Mouse (Mus musculus): Measurements from ENCODE around the gene Hamp. TPM values are rescaled to one million over a fixed set of nuclear protein-coding genes. Genes with fewer than 3 reads are reported as not detected.

Hamp gene
- polyA plus RNA-seq, 1 experiment, result not detected

- TF ChIP-seq GATA1 (IDR thresholded peaks at IDR 0.05; ENCODE audit: low read length) (no peak), TAL1 (IDR thresholded peaks at IDR 0.05; ENCODE audit: low read length) (no peak)
These were observed 28.1 kb upstream of the Hamp start for GRCm38 (mm10) chr7:30971901-30972300.

GRCm38 (mm10) chr7:30969174-30969573 lies 25.3 kb upstream of the Hamp start:
- TF ChIP-seq TAL1 (IDR thresholded peaks at IDR 0.05; ENCODE audit: low read length) (no peak), GATA1 (IDR thresholded peaks at IDR 0.05; ENCODE audit: low read length) (no peak)
- Histone ChIP-seq H3K27me3 (ENCODE audit: control insufficient read depth) (peaks cover 23% of the 10 kb centered on the region), H3K9me3 (ENCODE audit: control insufficient read depth, low read length) (no peaks in the 10 kb centered on the region; the same call in 1 of the 2 replicates), H3K36me3 (ENCODE audit: control insufficient read depth) (peaks cover 3% of the 10 kb centered on the region; the same call in 1 of the 2 replicates), H3K4me3 (replicated peaks) (no peak overlapping the region), H3K4me1 (ENCODE audit: control insufficient read depth) (peaks cover 9% of the 10 kb centered on the region)

More at GRCm38 (mm10) chr7:30971901-30972300, 28.1 kb upstream of the Hamp start:
- H3K9me3 ChIP-seq (ENCODE audit: control insufficient read depth, low read length), result no peaks in the 10 kb centered on the region; the same call in 1 of the 2 replicates
- peaks cover 7% of the 10 kb centered on the region for H3K4me1 ChIP-seq (ENCODE audit: control insufficient read depth)
- H3K27me3 ChIP-seq (ENCODE audit: control insufficient read depth), result peaks cover 23% of the 10 kb centered on the region
- peaks cover 2% of the 10 kb centered on the region; the same call in 1 of the 2 replicates for H3K36me3 ChIP-seq (ENCODE audit: control insufficient read depth)
- H3K4me3 ChIP-seq (replicated peaks), result no peak overlapping the region

DNA sequence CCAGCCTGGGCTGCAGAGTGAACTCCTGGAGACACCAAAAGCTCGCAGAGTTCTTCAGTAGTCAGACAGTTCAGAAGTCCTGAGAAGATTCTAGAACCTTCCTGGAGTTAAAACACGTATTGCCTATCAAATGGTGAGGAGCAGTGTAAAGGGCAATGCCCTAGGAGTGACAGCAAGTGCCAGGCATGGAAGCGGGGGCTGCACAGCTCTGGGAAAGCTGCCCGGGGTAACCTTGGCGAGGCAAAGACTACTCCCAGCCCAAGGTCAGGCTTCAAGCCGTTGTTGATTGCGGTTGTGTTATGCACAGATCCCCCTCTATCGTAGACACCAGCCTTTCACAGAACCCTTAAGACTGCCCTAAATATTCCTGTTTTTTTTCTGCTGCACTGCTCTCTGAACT lies 24.8 kb upstream of the Hamp start:
- peaks cover 3% of the 10 kb centered on the region; the same call in 1 of the 2 replicates for H3K36me3 ChIP-seq (ENCODE audit: control insufficient read depth)
- H3K27me3 ChIP-seq (ENCODE audit: control insufficient read depth), result peaks cover 21% of the 10 kb centered on the region
- no peak overlapping the region for H3K4me3 ChIP-seq (replicated peaks)
- peaks cover 11% of the 10 kb centered on the region for H3K4me1 ChIP-seq (ENCODE audit: control insufficient read depth)
- H3K9me3 ChIP-seq (ENCODE audit: control insufficient read depth, low read length), result no peaks in the 10 kb centered on the region; the same call in 1 of the 2 replicates
- TF ChIP-seq TAL1 (IDR thresholded peaks at IDR 0.05; ENCODE audit: low read length), result no peak
- no peak for TF ChIP-seq GATA1 (IDR thresholded peaks at IDR 0.05; ENCODE audit: low read length)

- TF ChIP-seq TAL1 (IDR thresholded peaks at IDR 0.05; ENCODE audit: low read length) (no peak), GATA1 (IDR thresholded peaks at IDR 0.05; ENCODE audit: low read length) (no peak)
- H3K4me3 ChIP-seq (replicated peaks), result no peak overlapping the region
- H3K4me1 ChIP-seq (ENCODE audit: control insufficient read depth), result peaks cover 9% of the 10 kb centered on the region
- no peaks in the 10 kb centered on the region for H3K9me3 ChIP-seq (ENCODE audit: control insufficient read depth, low read length)
- peaks cover 3% of the 10 kb centered on the region; the same call in 1 of the 2 replicates for H3K36me3 ChIP-seq (ENCODE audit: control insufficient read depth)
- H3K27me3 ChIP-seq (ENCODE audit: control insufficient read depth), result peaks cover 8% of the 10 kb centered on the region
These were observed 22.8 kb upstream of the Hamp start for GRCm38 (mm10) chr7:30966657-30967056.

- TF ChIP-seq GATA1 (IDR thresholded peaks at IDR 0.05; ENCODE audit: low read length) (no peak), TAL1 (IDR thresholded peaks at IDR 0.05; ENCODE audit: low read length) (no peak)
- peaks cover 9% of the 10 kb centered on the region for H3K4me1 ChIP-seq (ENCODE audit: control insufficient read depth)
These were observed 21.8 kb upstream of the Hamp start for GRCm38 (mm10) chr7:30965677-30966076.

DNA sequence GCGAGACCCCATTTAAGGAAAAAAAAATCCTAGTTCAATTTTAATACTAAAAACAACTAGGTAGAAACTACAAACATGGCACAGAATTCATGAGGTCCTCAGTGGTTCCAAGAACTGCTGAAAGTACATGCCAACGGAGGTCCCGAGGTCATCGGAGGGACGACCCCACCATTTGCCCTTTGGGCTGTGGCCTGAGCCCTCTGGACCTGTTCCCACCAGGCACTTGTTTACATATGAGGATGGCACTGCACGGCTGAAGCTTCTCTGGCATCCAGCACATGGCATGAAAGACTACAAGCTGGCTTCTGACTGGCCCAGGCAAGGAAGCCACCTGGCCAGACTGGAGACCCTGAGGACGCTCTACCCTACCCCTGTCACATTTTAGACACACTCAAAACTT lies 20.5 kb upstream of the Hamp start:
- Histone ChIP-seq H3K9me3 (ENCODE audit: control insufficient read depth, low read length) (no peaks in the 10 kb centered on the region), H3K27me3 (ENCODE audit: control insufficient read depth) (peaks cover 6% of the 10 kb centered on the region; the same call in 1 of the 2 replicates), H3K36me3 (ENCODE audit: control insufficient read depth) (peaks cover 3% of the 10 kb centered on the region; the same call in 1 of the 2 replicates), H3K4me3 (replicated peaks) (no peak overlapping the region), H3K4me1 (ENCODE audit: control insufficient read depth) (peaks cover 11% of the 10 kb centered on the region)
- TF ChIP-seq TAL1 (IDR thresholded peaks at IDR 0.05; ENCODE audit: low read length) (no peak), GATA1 (IDR thresholded peaks at IDR 0.05; ENCODE audit: low read length) (no peak)

More at GRCm38 (mm10) chr7:30965677-30966076, 21.8 kb upstream of the Hamp start:
- H3K27me3 ChIP-seq (ENCODE audit: control insufficient read depth), result peaks cover 6% of the 10 kb centered on the region; the same call in 1 of the 2 replicates
- no peak overlapping the region for H3K4me3 ChIP-seq (replicated peaks)
- H3K36me3 ChIP-seq (ENCODE audit: control insufficient read depth), result peaks cover 3% of the 10 kb centered on the region; the same call in 1 of the 2 replicates
- H3K9me3 ChIP-seq (ENCODE audit: control insufficient read depth, low read length), result no peaks in the 10 kb centered on the region

DNA sequence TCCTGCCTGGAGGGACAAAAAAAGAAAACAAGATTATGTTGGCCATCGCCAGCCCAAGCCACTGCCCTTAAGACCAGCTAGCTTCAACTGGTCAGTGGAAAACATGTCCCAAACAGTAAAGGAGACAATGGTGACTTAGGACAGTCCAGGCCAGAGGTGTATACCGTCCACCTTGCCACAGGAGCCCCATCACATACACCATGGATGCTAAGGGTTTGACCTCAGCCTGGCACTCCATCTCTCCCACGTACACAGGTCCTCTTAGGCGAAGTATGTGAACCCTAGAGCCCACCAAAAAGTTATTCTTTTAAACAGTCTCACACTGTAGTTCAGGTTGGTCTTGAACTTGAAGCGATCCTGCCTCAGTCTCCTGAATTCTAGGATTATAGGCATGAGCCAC lies 19.0 kb upstream of the Hamp start:
- Histone ChIP-seq H3K36me3 (ENCODE audit: control insufficient read depth) (peaks cover 16% of the 10 kb centered on the region), H3K4me1 (ENCODE audit: control insufficient read depth) (peaks cover 24% of the 10 kb centered on the region), H3K27me3 (ENCODE audit: control insufficient read depth) (peaks cover 6% of the 10 kb centered on the region; the same call in 1 of the 2 replicates), H3K4me3 (replicated peaks) (no peak overlapping the region), H3K9me3 (ENCODE audit: control insufficient read depth, low read length) (no peaks in the 10 kb centered on the region)
- TF ChIP-seq TAL1 (IDR thresholded peaks at IDR 0.05; ENCODE audit: low read length) (no peak), GATA1 (IDR thresholded peaks at IDR 0.05; ENCODE audit: low read length) (no peak)

DNA sequence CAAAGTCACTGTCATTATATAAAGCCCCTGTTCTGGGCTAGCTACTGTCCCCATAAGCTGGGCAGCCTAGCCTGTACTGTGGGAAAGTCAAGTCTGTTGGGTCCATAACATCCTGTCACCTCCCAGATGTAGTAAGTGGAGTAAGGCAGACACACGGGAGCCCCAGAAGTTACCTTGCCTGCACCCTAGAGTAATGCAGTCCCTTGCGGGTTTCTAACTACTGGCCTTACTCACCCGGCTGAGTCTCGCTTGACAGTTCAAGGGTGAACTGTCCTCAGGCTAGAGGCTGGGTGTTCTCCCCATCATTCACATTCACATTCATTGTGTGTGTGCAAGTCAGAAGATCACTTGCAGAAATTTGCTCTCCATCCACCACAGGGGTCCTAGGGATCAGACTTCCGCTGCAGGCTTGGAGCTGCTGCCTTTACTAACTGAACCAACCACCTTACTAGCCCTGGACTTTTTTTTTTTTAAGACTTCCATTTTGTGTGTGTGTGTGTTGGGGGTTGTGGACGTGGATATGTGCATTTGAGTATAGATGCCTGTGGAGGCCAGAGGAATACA lies 16.0 kb upstream of the Hamp start:
- no peak overlapping the region for H3K4me3 ChIP-seq (replicated peaks)
- TF ChIP-seq GATA1 (IDR thresholded peaks at IDR 0.05; ENCODE audit: low read length), result no peak
- H3K36me3 ChIP-seq (ENCODE audit: control insufficient read depth), result peaks cover 20% of the 10 kb centered on the region
- peaks cover 6% of the 10 kb centered on the region; the same call in 1 of the 2 replicates for H3K27me3 ChIP-seq (ENCODE audit: control insufficient read depth)
- peaks cover 41% of the 10 kb centered on the region for H3K4me1 ChIP-seq (ENCODE audit: control insufficient read depth)
- H3K9me3 ChIP-seq (ENCODE audit: control insufficient read depth, low read length), result no peaks in the 10 kb centered on the region

DNA sequence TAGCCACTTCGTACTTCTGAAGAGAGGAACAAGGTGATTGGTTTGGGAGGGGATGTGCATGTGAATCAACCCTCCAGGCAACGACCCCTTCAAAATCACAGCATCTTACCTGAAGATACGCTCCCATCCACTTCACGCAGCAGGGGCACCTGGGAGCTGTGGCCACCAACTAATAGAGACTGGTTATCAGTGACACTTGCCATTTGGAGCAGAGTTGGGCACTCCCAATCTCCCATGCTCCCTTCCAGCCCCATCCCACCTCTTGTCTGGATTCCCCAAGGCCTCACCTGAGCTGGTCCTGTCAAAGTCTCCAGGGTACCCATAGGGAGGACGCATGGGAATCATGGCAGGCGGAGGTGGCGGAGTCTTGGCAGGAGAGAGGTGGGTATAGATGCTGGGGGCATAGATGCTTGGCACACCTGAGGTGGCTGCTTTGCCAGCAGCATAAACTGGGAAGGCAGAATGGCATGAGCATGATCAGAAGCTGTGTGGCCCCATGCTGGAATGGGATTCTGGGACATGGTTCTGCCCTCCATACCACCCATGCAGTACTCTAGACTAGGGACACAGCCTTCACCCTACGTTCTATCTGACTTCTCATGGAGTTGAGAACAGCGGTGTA lies 15.1 kb upstream of the Hamp start:
- Histone ChIP-seq H3K36me3 (ENCODE audit: control insufficient read depth) (peaks cover 29% of the 10 kb centered on the region), H3K9me3 (ENCODE audit: control insufficient read depth, low read length) (no peaks in the 10 kb centered on the region), H3K27me3 (ENCODE audit: control insufficient read depth) (peaks cover 6% of the 10 kb centered on the region; the same call in 1 of the 2 replicates), H3K4me1 (ENCODE audit: control insufficient read depth) (peaks cover 43% of the 10 kb centered on the region), H3K4me3 (replicated peaks) (no peak overlapping the region)
- TF ChIP-seq TAL1 (IDR thresholded peaks at IDR 0.05; ENCODE audit: low read length), result no peak
- no peak for TF ChIP-seq GATA1 (IDR thresholded peaks at IDR 0.05; ENCODE audit: low read length)

Data from erythroblast, embryonic 14.5 days (primary cell).